In genomic region chr19:29658836-29659235, GRCm38 (mm10) we compare ENCODE assay signal across 27 mouse cellular contexts. TPM values are rescaled to one million over a fixed set of nuclear protein-coding genes. Genes with fewer than 3 reads are reported as not detected.
DNase-seq lines count a peak whose midpoint lies in the region; ATAC-seq and TF ChIP-seq lines count a peak whose summit lies in the region.
"Had no signal": no experiment of that assay in that cellular context is flagged by ENCODE, and none has a peak within 500 bp of the region (broad histone marks: within the 10 kb centered on the region; RNA-seq: fewer than 3 reads in every experiment).

No protein-coding gene starts in this region.

- 87% methylated on average over 4 of the region's 4 CpGs for WGBS in lung, postnatal 0 days

- H3K4me3 ChIP-seq in layer of hippocampus, adult 2 months, result no peak overlapping the region
- H3K4me3 ChIP-seq in lung, postnatal 0 days (ENCODE audit: low read depth, low read length), result no peak overlapping the region

- no peak overlapping the region for H3K9ac ChIP-seq in lung, postnatal 0 days (replicated peaks; ENCODE audit: low read depth)

- H3K4me2 ChIP-seq in lung, postnatal 0 days (replicated peaks; ENCODE audit: low read depth, low read length), result no peak overlapping the region

- no peak for TF ChIP-seq CTCF in layer of hippocampus, adult 2 months (conservative IDR thresholded peaks at IDR 0.05)
- no peak for TF ChIP-seq CTCF in lung, postnatal 0 days (IDR thresholded peaks at IDR 0.05)

- no peaks in the 10 kb centered on the region for H3K9me3 ChIP-seq in lung, postnatal 0 days (ENCODE audit: low read length)
- H3K9me3 ChIP-seq: G1E had no signal

- no peaks in the 10 kb centered on the region for H3K4me1 ChIP-seq in lung, postnatal 0 days (ENCODE audit: insufficient read depth, low read depth, low read length)

- peak overlapping the region; percentile 79; the same call in 1 of the 2 replicates for H3K27ac ChIP-seq in layer of hippocampus, adult 2 months
- H3K27ac ChIP-seq in lung, postnatal 0 days (ENCODE audit: low read length), result no peak overlapping the region

- peaks cover 7% of the 10 kb centered on the region; the same call in 1 of the 2 replicates for H3K27me3 ChIP-seq in lung, postnatal 0 days (replicated peaks; ENCODE audit: insufficient read depth, low read length)
- H3K27me3 ChIP-seq: CH12.LX, Patski had no signal

- no peak for ATAC-seq in lung, postnatal 0 days
- ATAC-seq: Patski had no signal

- no peak for TF ChIP-seq EP300 in lung, postnatal 0 days (IDR thresholded peaks at IDR 0.05)

- no peaks in the 10 kb centered on the region for H3K36me3 ChIP-seq in lung, postnatal 0 days (ENCODE audit: insufficient read depth, low read length)
- H3K36me3 ChIP-seq: G1E had no signal

- peak; percentile 59 for DNase-seq in heart, adult 11 months
- no peak for DNase-seq in heart, adult 18-20 months
- DNase-seq in layer of hippocampus, adult 2 months (ENCODE audit: low spot score in 2 of 2), result no peak
- no peak for DNase-seq in layer of hippocampus, postnatal 14 days (ENCODE audit: low spot score in 2 of 2)
- DNase-seq in 3T3-L1 (ENCODE audit: low read depth, low spot score), result peak; percentile 69
- peak; percentile 55 for DNase-seq in NIH3T3 (ENCODE audit: low read depth)
- no peak for DNase-seq in kidney, postnatal 10 days
- no peak for DNase-seq in lung, postnatal 0 days (ENCODE audit: low spot score)
- DNase-seq: adrenal gland, adult 2 months; adrenal gland, adult 8-10 months; adrenal gland, postnatal 10 days; adrenal gland, postnatal 14 days; adrenal gland, postnatal 25 days; adrenal gland, postnatal 36 days; B cell, adult 2 months; cerebellum, adult 11 months; cerebellum, adult 11-12 months; cerebellum, adult 18-20 months; cerebellum, adult 2 months had no signal

RNA-seq across cellular contexts. Expression of gene Ermp1, which starts 10.6 kb away (rescaled TPM):
- 10 to 100 TPM in 1 of 2 experiments, 1 to 10 TPM in 1; 9.5 to 12.7 TPM for total RNA-seq in heart, adult 18-20 months (2021)
- 10 to 100 TPM; 57.0 to 59.3 TPM for total RNA-seq in layer of hippocampus, adult 2 months (2021)
- 10 to 100 TPM; 56.7 to 56.8 TPM for total RNA-seq in layer of hippocampus, postnatal 14 days (2021)
- polyA plus RNA-seq in lung, postnatal 0 days (2015; fragmentation: Nextera tagmentation; extraction: Ambion mirVana), result 3.2 TPM in 2 replicates

RNA-seq across cellular contexts. Expression of gene Mlana, which starts 38.8 kb away (rescaled TPM):
- total RNA-seq in heart, adult 18-20 months (2021), result 1 to 10 TPM in 1 of 2 experiments, under 1 TPM in 1; 0.60 to 1.1 TPM
- total RNA-seq in layer of hippocampus, adult 2 months (2021), result under 1 TPM; 0.56 to 0.79 TPM
- total RNA-seq in layer of hippocampus, postnatal 14 days (2021), result 1 to 10 TPM in 1 of 2 experiments, under 1 TPM in 1; 0.43 to 1.2 TPM
- polyA plus RNA-seq in lung, postnatal 0 days (2015; fragmentation: Nextera tagmentation; extraction: Ambion mirVana), result 0.15 and 0.61 TPM in 2 replicates
- total RNA-seq: adrenal gland, adult 18-20 months; adrenal gland, adult 2 months; adrenal gland, adult 8-10 months; adrenal gland, postnatal 10 days; adrenal gland, postnatal 14 days; adrenal gland, postnatal 25 days; adrenal gland, postnatal 36 days; adrenal gland, postnatal 4 days; CH12.LX; G1E had no signal
- polyA plus RNA-seq: activated CD4-positive, CD25-positive, alpha-beta regulatory T cell, adult 4 months; adrenal gland, adult 2 months; C2C12; CD4-positive, CD25-positive, alpha-beta regulatory T cell, adult 4 months; cerebellum, adult 2 months; G1E had no signal

Comparison
In these comparisons a context has a peak if more than half of its experiments do, and no peak if none do; other contexts are left out.
1. DNase-seq: peak in heart, adult 11 months (single experiment), 3T3-L1 (single experiment) and NIH3T3 (single experiment); none in heart, adult 18-20 months (0 of 2), layer of hippocampus, adult 2 months (0 of 2), layer of hippocampus, postnatal 14 days (0 of 2), kidney, postnatal 10 days (single experiment) and lung, postnatal 0 days (single experiment).
2. RNA of gene Ermp1, which starts 10.6 kb away (total RNA-seq): 57.0 to 59.3 TPM in layer of hippocampus, adult 2 months and 56.7 to 56.8 TPM in layer of hippocampus, postnatal 14 days; 9.5 to 12.7 TPM in heart, adult 18-20 months; every median in the first group is over 4 times any median in the second.